12 mouse cellular contexts compared by ENCODE assay signal in the genomic region with DNA sequence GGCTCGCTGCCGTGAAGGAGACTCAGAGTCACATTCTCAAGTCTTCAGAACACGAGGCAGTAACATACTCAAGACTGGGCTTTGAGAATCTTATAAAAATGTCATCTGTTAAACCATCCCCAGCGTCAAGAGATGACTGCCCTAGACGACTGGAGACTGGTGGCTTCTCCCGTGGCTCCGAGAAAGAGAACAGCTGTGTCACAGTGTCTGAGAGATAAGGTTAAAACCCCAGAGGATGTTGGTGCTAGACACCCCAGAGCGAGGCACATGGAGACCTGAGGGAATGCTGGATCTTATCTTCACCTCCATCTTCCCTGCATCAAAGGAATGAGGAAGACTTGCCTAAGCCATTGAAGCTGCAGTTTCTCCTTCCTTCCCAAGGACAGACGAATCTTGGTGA.
"Had no signal": no experiment of that assay in that cellular context is flagged by ENCODE, and none has a peak within 500 bp of the region (broad histone marks: within the 10 kb centered on the region; RNA-seq: fewer than 3 reads in every experiment).

No protein-coding gene starts in this region.

- DNase-seq: kidney, adult 8-10 months; kidney, postnatal 25 days; layer of hippocampus, postnatal 36 days; lung, postnatal 14 days; retina, postnatal 1 day; right cerebral cortex, postnatal 4 days had no signal

- H3K4me1 ChIP-seq: midbrain, embryonic 15.5 days; stomach, embryonic 15.5 days had no signal

- H3K4me3 ChIP-seq: limb, embryonic 12.5 days; lung, embryonic 15.5 days; midbrain, embryonic 15.5 days; neural tube, embryonic 13.5 days; stomach, embryonic 15.5 days had no signal

- H3K9me3 ChIP-seq: lung, embryonic 15.5 days; midbrain, embryonic 15.5 days; neural tube, embryonic 13.5 days; stomach, embryonic 15.5 days had no signal

- ATAC-seq: intestine, embryonic 16.5 days; midbrain, embryonic 15.5 days had no signal

- H3K36me3 ChIP-seq: lung, embryonic 15.5 days; midbrain, embryonic 15.5 days; stomach, embryonic 15.5 days had no signal

- H3K27me3 ChIP-seq: lung, embryonic 15.5 days; midbrain, embryonic 15.5 days; stomach, embryonic 15.5 days had no signal
